Mouse (Mus musculus) adrenal gland, adult 2 months (tissue): ENCODE data around the gene Kcnj14. TPM values are rescaled to one million over a fixed set of nuclear protein-coding genes. Genes with fewer than 3 reads are reported as not detected.

Experiments
- DNase-seq: peaks from one replicate; pipeline ENCODE4 v3.0.0; 2021
- polyA plus RNA-seq: library from polyadenylated mRNA; depleted of rRNA; stranded (reverse); fragments of >200 nt; gene quantifications from 2 replicates; pipeline ENCODE4 v1.2.3, GENCODE M21; 2012; rRNA removed
- total RNA-seq, 2 experiments: library from RNA; stranded (reverse); gene quantifications; 2 replicates each; pipeline ENCODE4 v1.2.3; 2021

The Kcnj14 gene
- total and polyA plus RNA-seq, 3 experiments = 0.20 to 1.8 TPM; not detected in 1

DNA sequence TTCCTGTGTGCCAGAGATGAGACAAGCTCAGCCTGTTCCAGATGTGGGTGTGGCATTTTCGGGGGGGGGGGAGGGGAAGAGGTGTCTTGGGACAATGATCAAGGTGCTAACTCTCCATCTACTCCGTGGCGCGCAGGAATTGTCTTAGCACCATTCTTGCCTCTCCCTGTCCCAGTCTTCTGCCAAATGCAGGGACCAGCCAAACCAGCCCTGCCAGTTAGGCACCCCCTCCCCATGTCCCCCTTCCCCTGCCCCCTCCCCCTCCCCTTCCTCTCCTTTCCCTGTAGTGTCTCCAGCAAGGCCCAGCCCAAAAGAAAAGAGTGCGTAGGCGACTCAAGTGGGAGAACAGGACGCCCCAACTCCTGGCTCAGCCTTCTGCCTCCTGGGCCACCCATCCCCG, 57.8 kb downstream of the Kcnj14 start:
- no peak for DNase-seq

Other genes with a start within 250 kb of the Kcnj14 start
- not detected for gene Fgf21, start 209.3 kb downstream of the Kcnj14 start, total RNA-seq
- 0.15 and 0.16 TPM in 2 replicates for gene Fgf21, start 209.3 kb downstream of the Kcnj14 start, polyA plus RNA-seq
- not detected for gene Fut1, start 207.5 kb downstream of the Kcnj14 start, total RNA-seq
- gene Fut1, start 207.5 kb downstream of the Kcnj14 start, polyA plus RNA-seq = not detected in 2 replicates
- gene Izumo1, start 203.0 kb downstream of the Kcnj14 start, total RNA-seq = under 1 TPM; 0.28 to 0.29 TPM
- 0.65 and 0.89 TPM in 2 replicates for gene Izumo1, start 203.0 kb downstream of the Kcnj14 start, polyA plus RNA-seq
- gene Rasip1, start 197.3 kb downstream of the Kcnj14 start, total RNA-seq = 10 to 100 TPM; 13.5 to 20.6 TPM
- gene Rasip1, start 197.3 kb downstream of the Kcnj14 start, polyA plus RNA-seq = 42.9 and 56.4 TPM in 2 replicates
- 1 to 10 TPM; 3.0 to 5.8 TPM for gene Mamstr, start 184.8 kb downstream of the Kcnj14 start, total RNA-seq
- gene Mamstr, start 184.8 kb downstream of the Kcnj14 start, polyA plus RNA-seq = 5.1 and 5.8 TPM in 2 replicates
- gene Fut2, start 158.4 kb downstream of the Kcnj14 start, total RNA-seq = under 1 TPM in 1 of 2 experiments, not detected in 1; 0.09 TPM
- not detected in 2 replicates for gene Fut2, start 158.4 kb downstream of the Kcnj14 start, polyA plus RNA-seq
- gene Ntn5, start 140.8 kb downstream of the Kcnj14 start, total RNA-seq = under 1 TPM in 1 of 2 experiments, not detected in 1; 0.31 TPM
- 0.40 and 0.86 TPM in 2 replicates for gene Ntn5, start 140.8 kb downstream of the Kcnj14 start, polyA plus RNA-seq
- under 1 TPM; 0.29 to 0.41 TPM for gene Sec1, start 130.4 kb downstream of the Kcnj14 start, total RNA-seq
- 0.57 and 0.58 TPM in 2 replicates for gene Sec1, start 130.4 kb downstream of the Kcnj14 start, polyA plus RNA-seq
- gene Car11, start 124.9 kb downstream of the Kcnj14 start, total RNA-seq = 10 to 100 TPM; 10.9 to 18.6 TPM
- 30.0 and 38.2 TPM in 2 replicates for gene Car11, start 124.9 kb downstream of the Kcnj14 start, polyA plus RNA-seq
- 100 to 1,000 TPM in 1 of 2 experiments, 10 to 100 TPM in 1; 54.3 to 225 TPM for gene Dbp, start 119.7 kb downstream of the Kcnj14 start, total RNA-seq
- 569 and 796 TPM in 2 replicates for gene Dbp, start 119.7 kb downstream of the Kcnj14 start, polyA plus RNA-seq
- gene Rpl18, start 109.3 kb downstream of the Kcnj14 start, total RNA-seq = 1,000 to 10,000 TPM in 1 of 2 experiments, 100 to 1,000 TPM in 1; 972 to 1,050 TPM
- 1,143 and 1,258 TPM in 2 replicates for gene Rpl18, start 109.3 kb downstream of the Kcnj14 start, polyA plus RNA-seq
- 10 to 100 TPM; 38.9 to 39.5 TPM for gene Sphk2, start 106.8 kb downstream of the Kcnj14 start, total RNA-seq
- 90.9 and 92.5 TPM in 2 replicates for gene Sphk2, start 106.8 kb downstream of the Kcnj14 start, polyA plus RNA-seq
- under 1 TPM; 0.72 to 0.86 TPM for gene Fam83e, start 103.6 kb downstream of the Kcnj14 start, total RNA-seq
- gene Fam83e, start 103.6 kb downstream of the Kcnj14 start, polyA plus RNA-seq = 0.86 and 2.0 TPM in 2 replicates
- not detected for gene Spaca4, start 99.0 kb downstream of the Kcnj14 start, total RNA-seq
- gene Spaca4, start 99.0 kb downstream of the Kcnj14 start, polyA plus RNA-seq = not detected in 2 replicates
- gene Lmtk3, start 41.0 kb downstream of the Kcnj14 start, total RNA-seq = 1 to 10 TPM; 6.2 to 8.6 TPM
- gene Lmtk3, start 41.0 kb downstream of the Kcnj14 start, polyA plus RNA-seq = 38.0 and 61.3 TPM in 2 replicates
- 1 to 10 TPM in 1 of 2 experiments, under 1 TPM in 1; 0.49 to 2.0 TPM for gene Sult2b1, start 40.1 kb downstream of the Kcnj14 start, total RNA-seq
- 1.6 and 2.9 TPM in 2 replicates for gene Sult2b1, start 40.1 kb downstream of the Kcnj14 start, polyA plus RNA-seq
- 100 to 1,000 TPM; 127 to 129 TPM for gene Cyth2, start 10.2 kb downstream of the Kcnj14 start, total RNA-seq
- 147 and 170 TPM in 2 replicates for gene Cyth2, start 10.2 kb downstream of the Kcnj14 start, polyA plus RNA-seq
- gene Grwd1, start 6.2 kb upstream of the Kcnj14 start, total RNA-seq = 10 to 100 TPM; 26.9 to 30.1 TPM
- 22.1 and 27.4 TPM in 2 replicates for gene Grwd1, start 6.2 kb upstream of the Kcnj14 start, polyA plus RNA-seq
- 100 to 1,000 TPM; 128 to 147 TPM for gene Kdelr1, start 48.0 kb upstream of the Kcnj14 start, total RNA-seq
- gene Kdelr1, start 48.0 kb upstream of the Kcnj14 start, polyA plus RNA-seq = 235 and 251 TPM in 2 replicates
- gene Grin2d, start 53.6 kb upstream of the Kcnj14 start, total RNA-seq = under 1 TPM; 0.40 to 0.97 TPM
- 4.0 and 4.2 TPM in 2 replicates for gene Grin2d, start 53.6 kb upstream of the Kcnj14 start, polyA plus RNA-seq
- gene Syngr4, start 71.9 kb upstream of the Kcnj14 start, total RNA-seq = not detected
- gene Syngr4, start 71.9 kb upstream of the Kcnj14 start, polyA plus RNA-seq = 0.90 and 0.98 TPM in 2 replicates
- gene Tmem143, start 72.2 kb upstream of the Kcnj14 start, total RNA-seq = 10 to 100 TPM; 60.8 to 65.3 TPM
- 173 and 207 TPM in 2 replicates for gene Tmem143, start 72.2 kb upstream of the Kcnj14 start, polyA plus RNA-seq
- gene Emp3, start 96.6 kb upstream of the Kcnj14 start, total RNA-seq = 100 to 1,000 TPM; 327 to 620 TPM
- 855 and 1,123 TPM in 2 replicates for gene Emp3, start 96.6 kb upstream of the Kcnj14 start, polyA plus RNA-seq
- gene Ccdc114, start 99.3 kb upstream of the Kcnj14 start, total RNA-seq = 10 to 100 TPM; 13.3 to 68.3 TPM
- gene Ccdc114, start 99.3 kb upstream of the Kcnj14 start, polyA plus RNA-seq = 19.2 and 23.9 TPM in 2 replicates
- under 1 TPM; 0.14 to 0.66 TPM for gene Abcc6, start 205.5 kb upstream of the Kcnj14 start, total RNA-seq
- 0.19 and 0.30 TPM in 2 replicates for gene Abcc6, start 205.5 kb upstream of the Kcnj14 start, polyA plus RNA-seq
- gene Nomo1, start 208.9 kb upstream of the Kcnj14 start, total RNA-seq = 10 to 100 TPM; 58.7 to 65.3 TPM
- 25.1 and 34.3 TPM in 2 replicates for gene Nomo1, start 208.9 kb upstream of the Kcnj14 start, polyA plus RNA-seq